Mouse (Mus musculus): Measurements from ENCODE around the gene Arhgap6. TPM values are rescaled to one million over a fixed set of nuclear protein-coding genes. Genes with fewer than 3 reads are reported as not detected.

The Arhgap6 gene
- total and polyA plus RNA-seq, 2 experiments from 2014 or later: 3.9 to 7.4 TPM

DNA sequence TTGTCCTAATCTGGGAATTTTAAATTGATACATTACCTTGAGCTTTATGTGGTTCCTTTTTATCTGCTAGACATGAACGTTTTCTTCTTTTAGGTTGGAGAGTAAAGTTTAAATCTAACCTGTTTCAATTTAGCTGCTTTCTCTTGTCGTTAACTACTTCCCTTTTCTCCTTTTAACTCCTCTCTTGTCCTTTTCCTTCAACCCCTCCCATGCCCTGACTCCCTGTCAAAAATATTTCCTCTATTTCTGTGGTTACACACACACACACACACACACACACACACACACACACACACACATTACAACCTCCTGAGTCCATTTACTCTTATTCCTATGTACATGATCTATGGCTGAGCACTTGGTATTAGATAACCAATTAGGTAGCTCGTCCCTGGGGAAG is 24.0 kb downstream of the Arhgap6 start:
- ATAC-seq (ENCODE audit: insufficient read depth, low read depth): no peak

DNA sequence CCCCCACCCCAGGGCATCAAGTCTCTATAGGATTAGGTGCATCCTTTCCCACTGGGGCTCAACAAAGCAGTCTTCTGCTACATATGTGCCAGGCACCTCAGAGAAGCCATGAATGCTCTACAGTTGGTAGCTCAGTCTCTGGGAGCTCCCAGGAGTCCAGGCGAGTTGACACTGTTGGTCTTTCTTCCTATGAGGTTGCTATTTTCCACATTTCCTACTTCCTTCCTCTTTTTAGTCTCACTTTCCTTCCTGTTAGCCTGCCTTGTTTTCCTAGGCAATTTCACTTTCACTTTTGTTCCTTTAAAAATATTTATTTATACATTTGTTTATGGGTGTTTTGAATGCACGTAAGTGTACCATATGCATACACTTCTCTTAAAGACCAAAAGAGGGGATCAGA is 29.3 kb downstream of the Arhgap6 start:
- H3K9ac ChIP-seq (replicated peaks; ENCODE audit: low read depth, low read length): no peak overlapping the region
- DNase-seq (ENCODE audit: low spot score): no peak
- H3K9me3 ChIP-seq (replicated peaks; ENCODE audit: control insufficient read depth, low read length): no peaks in the 10 kb centered on the region
- no peak for TF ChIP-seq EP300 (IDR thresholded peaks at IDR 0.05; ENCODE audit: low read depth)
- TF ChIP-seq CTCF (IDR thresholded peaks at IDR 0.05; ENCODE audit: low read depth): no peak
- no peaks in the 10 kb centered on the region for H3K36me3 ChIP-seq (replicated peaks; ENCODE audit: control insufficient read depth, insufficient read depth, low read length)
- H3K27ac ChIP-seq (ENCODE audit: low read depth): no peak overlapping the region
- no peaks in the 10 kb centered on the region for H3K27me3 ChIP-seq (ENCODE audit: control insufficient read depth, insufficient read depth, low read length)
- ATAC-seq (ENCODE audit: insufficient read depth, low read depth): no peak
- H3K4me2 ChIP-seq (ENCODE audit: low read depth, low read length): no peak overlapping the region
- H3K4me1 ChIP-seq (ENCODE audit: control insufficient read depth, insufficient read depth): no peaks in the 10 kb centered on the region; the same call in 1 of the 2 replicates
- WGBS: 68% methylated on average over 2 of the region's 2 CpGs
- no peak overlapping the region for H3K4me3 ChIP-seq (ENCODE audit: low read depth, low read length)

More for the DNA sequence above, 24.0 kb downstream of the Arhgap6 start:
- H3K4me3 ChIP-seq (ENCODE audit: low read depth, low read length): no peak overlapping the region
- H3K27me3 ChIP-seq (ENCODE audit: control insufficient read depth, insufficient read depth, low read length): no peaks in the 10 kb centered on the region
- H3K4me2 ChIP-seq (ENCODE audit: low read depth, low read length): no peak overlapping the region
- H3K4me1 ChIP-seq (ENCODE audit: control insufficient read depth, insufficient read depth): no peaks in the 10 kb centered on the region; the same call in 1 of the 2 replicates
- WGBS: 56% methylated on average over 3 of the region's 3 CpGs
- no peak overlapping the region for H3K9ac ChIP-seq (replicated peaks; ENCODE audit: low read depth, low read length)
- H3K9me3 ChIP-seq (replicated peaks; ENCODE audit: control insufficient read depth, low read length): no peaks in the 10 kb centered on the region
- no peak overlapping the region for H3K27ac ChIP-seq (ENCODE audit: low read depth)
- TF ChIP-seq CTCF (IDR thresholded peaks at IDR 0.05; ENCODE audit: low read depth) (no peak), EP300 (IDR thresholded peaks at IDR 0.05; ENCODE audit: low read depth) (no peak)
- DNase-seq (ENCODE audit: low spot score): no peak
- no peaks in the 10 kb centered on the region for H3K36me3 ChIP-seq (replicated peaks; ENCODE audit: control insufficient read depth, insufficient read depth, low read length)

DNA sequence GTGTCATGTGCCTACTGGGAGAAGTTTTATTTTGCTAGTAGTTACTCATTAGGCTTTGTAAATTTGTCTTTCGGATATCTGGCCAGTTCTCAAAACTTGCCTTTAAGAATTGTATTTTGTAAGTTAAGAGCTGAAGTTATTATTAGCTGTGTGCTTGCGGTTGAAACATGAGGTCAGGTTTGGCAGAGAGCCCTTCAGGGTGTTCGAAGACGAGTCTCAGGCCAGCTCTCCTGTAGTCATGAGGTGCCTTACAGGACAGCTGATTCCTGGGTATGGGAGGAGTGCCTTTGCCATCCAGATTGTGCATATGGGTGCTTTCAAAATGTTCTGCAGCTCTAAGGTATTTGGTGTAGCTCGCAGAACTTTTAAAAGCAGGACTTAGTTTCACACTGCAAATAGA is 37.4 kb downstream of the Arhgap6 start:
- ATAC-seq (ENCODE audit: insufficient read depth, low read depth) (peak; percentile 60), DNase-seq (ENCODE audit: low spot score) (peak; percentile 65)
- WGBS: 33% methylated on average over 5 of the region's 5 CpGs
- no peak for TF ChIP-seq EP300 (IDR thresholded peaks at IDR 0.05; ENCODE audit: low read depth)
- TF ChIP-seq CTCF (IDR thresholded peaks at IDR 0.05; ENCODE audit: low read depth): no peak
- Histone ChIP-seq H3K9ac (replicated peaks; ENCODE audit: low read depth, low read length) (no peak overlapping the region), H3K4me1 (ENCODE audit: control insufficient read depth, insufficient read depth) (no peaks in the 10 kb centered on the region), H3K4me3 (ENCODE audit: low read depth, low read length) (no peak overlapping the region), H3K36me3 (replicated peaks; ENCODE audit: control insufficient read depth, insufficient read depth, low read length) (no peaks in the 10 kb centered on the region), H3K9me3 (replicated peaks; ENCODE audit: control insufficient read depth, low read length) (no peaks in the 10 kb centered on the region), H3K27ac (ENCODE audit: low read depth) (peak overlapping the region; percentile 41), H3K4me2 (ENCODE audit: low read depth, low read length) (no peak overlapping the region), H3K27me3 (ENCODE audit: control insufficient read depth, insufficient read depth, low read length) (no peaks in the 10 kb centered on the region)

DNA sequence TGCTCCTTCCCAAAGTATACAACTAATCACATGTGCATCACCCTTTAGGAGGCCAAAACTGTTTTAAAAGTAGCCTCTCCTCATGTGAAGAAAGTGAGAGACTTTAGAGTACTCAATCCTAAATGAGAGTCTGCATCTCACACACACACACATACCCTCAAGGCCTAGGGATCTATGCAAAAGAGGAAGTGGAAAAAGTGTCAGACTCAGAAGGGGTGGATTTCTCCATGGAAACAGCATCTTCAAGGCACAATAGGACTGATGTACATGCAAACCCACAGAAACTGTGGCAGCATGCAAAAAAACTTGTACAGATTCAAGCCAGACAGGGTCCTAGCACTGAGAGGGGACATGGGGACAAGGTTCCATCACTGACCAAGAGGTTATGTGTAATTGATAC is 53.2 kb downstream of the Arhgap6 start:
- Histone ChIP-seq H3K27me3 (ENCODE audit: control insufficient read depth, insufficient read depth, low read length) (no peaks in the 10 kb centered on the region), H3K4me1 (ENCODE audit: control insufficient read depth, insufficient read depth) (no peaks in the 10 kb centered on the region), H3K4me2 (ENCODE audit: low read depth, low read length) (no peak overlapping the region), H3K9me3 (replicated peaks; ENCODE audit: control insufficient read depth, low read length) (no peaks in the 10 kb centered on the region), H3K27ac (ENCODE audit: low read depth) (no peak overlapping the region), H3K4me3 (ENCODE audit: low read depth, low read length) (no peak overlapping the region), H3K36me3 (replicated peaks; ENCODE audit: control insufficient read depth, insufficient read depth, low read length) (no peaks in the 10 kb centered on the region), H3K9ac (replicated peaks; ENCODE audit: low read depth, low read length) (no peak overlapping the region)
- no peak for ATAC-seq (ENCODE audit: insufficient read depth, low read depth)
- no peak for DNase-seq (ENCODE audit: low spot score)
- TF ChIP-seq EP300 (IDR thresholded peaks at IDR 0.05; ENCODE audit: low read depth) (no peak), CTCF (IDR thresholded peaks at IDR 0.05; ENCODE audit: low read depth) (no peak)

DNA sequence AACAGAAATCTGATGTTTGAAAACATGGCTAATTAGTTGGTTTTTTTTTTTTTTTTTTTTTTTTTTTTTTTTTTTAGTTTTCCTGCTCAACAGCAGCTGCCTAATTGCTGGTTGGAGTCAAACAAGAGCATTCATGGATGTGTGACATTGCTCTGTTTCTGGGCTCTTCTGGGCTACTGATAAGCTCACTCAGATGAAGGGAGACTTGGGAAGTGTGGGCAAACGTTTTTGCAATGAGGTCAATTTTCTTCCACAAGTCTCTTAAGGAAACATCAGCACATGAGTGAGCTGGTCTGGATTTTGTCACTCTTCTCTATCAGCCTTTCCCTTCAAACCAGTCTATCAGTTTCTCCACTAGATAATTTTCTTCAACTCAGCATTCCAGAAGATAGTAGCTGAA is 79.8 kb downstream of the Arhgap6 start:
- Histone ChIP-seq H3K4me1 (ENCODE audit: control insufficient read depth, insufficient read depth) (no peaks in the 10 kb centered on the region), H3K9me3 (replicated peaks; ENCODE audit: control insufficient read depth, low read length) (no peaks in the 10 kb centered on the region), H3K36me3 (replicated peaks; ENCODE audit: control insufficient read depth, insufficient read depth, low read length) (no peaks in the 10 kb centered on the region), H3K9ac (replicated peaks; ENCODE audit: low read depth, low read length) (no peak overlapping the region), H3K4me2 (ENCODE audit: low read depth, low read length) (no peak overlapping the region), H3K4me3 (ENCODE audit: low read depth, low read length) (no peak overlapping the region), H3K27me3 (ENCODE audit: control insufficient read depth, insufficient read depth, low read length) (no peaks in the 10 kb centered on the region), H3K27ac (ENCODE audit: low read depth) (0 out of 2 replicates have a peak overlapping the region, but pooled peaks have one; percentile 11)
- no peak for ATAC-seq (ENCODE audit: insufficient read depth, low read depth)
- 10% methylated on average over 1 of the region's 1 CpGs for WGBS
- TF ChIP-seq CTCF (IDR thresholded peaks at IDR 0.05; ENCODE audit: low read depth) (no peak), EP300 (IDR thresholded peaks at IDR 0.05; ENCODE audit: low read depth) (no peak)
- peak; percentile 7 for DNase-seq (ENCODE audit: low spot score)

DNA sequence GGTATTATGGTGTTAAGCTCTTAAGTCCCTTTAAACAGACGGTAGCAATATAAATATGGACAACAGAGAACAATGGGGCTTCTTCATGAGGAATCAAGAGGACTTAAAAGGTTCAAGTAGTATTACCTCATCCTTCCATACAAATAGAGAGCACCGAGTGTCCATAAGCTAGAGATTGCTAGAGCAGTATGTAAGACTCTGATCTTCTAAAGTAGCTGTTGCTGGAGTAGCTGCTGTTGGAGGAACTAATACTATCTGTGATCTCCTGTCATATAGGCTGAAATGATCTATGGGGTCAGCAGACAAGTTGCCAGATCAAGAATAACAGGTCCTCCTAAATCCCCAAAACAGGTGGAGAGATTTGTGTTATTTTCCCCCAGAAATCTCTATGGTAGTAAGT is 108.7 kb downstream of the Arhgap6 start:
- H3K36me3 ChIP-seq (replicated peaks; ENCODE audit: control insufficient read depth, insufficient read depth, low read length): no peaks in the 10 kb centered on the region
- no peak for DNase-seq (ENCODE audit: low spot score)
- ATAC-seq (ENCODE audit: insufficient read depth, low read depth): no peak
- 58% methylated on average over 2 of the region's 2 CpGs for WGBS
- H3K4me3 ChIP-seq (ENCODE audit: low read depth, low read length): no peak overlapping the region
- H3K27ac ChIP-seq (ENCODE audit: low read depth): no peak overlapping the region
- TF ChIP-seq CTCF (IDR thresholded peaks at IDR 0.05; ENCODE audit: low read depth) (no peak), EP300 (IDR thresholded peaks at IDR 0.05; ENCODE audit: low read depth) (no peak)
- H3K9me3 ChIP-seq (replicated peaks; ENCODE audit: control insufficient read depth, low read length): no peaks in the 10 kb centered on the region
- H3K4me2 ChIP-seq (ENCODE audit: low read depth, low read length): no peak overlapping the region
- no peaks in the 10 kb centered on the region for H3K27me3 ChIP-seq (ENCODE audit: control insufficient read depth, insufficient read depth, low read length)
- no peak overlapping the region for H3K9ac ChIP-seq (replicated peaks; ENCODE audit: low read depth, low read length)
- no peaks in the 10 kb centered on the region for H3K4me1 ChIP-seq (ENCODE audit: control insufficient read depth, insufficient read depth)
